Mouse (Mus musculus) cerebellum, postnatal 10 days (tissue): ENCODE measurements at regions not wholly inside any gene's neighbourhood (a gene's known extent, or its start where the extent isn't known, plus 50 kb on each side); places are given as distances from the start of the nearest gene placed in this dataset.

Experiments
- DNase-seq, 2 experiments: peaks; one replicate each; pipeline ENCODE4 v3.0.0; 2021; ENCODE audit warnings: mixed read lengths in 2 of 2

DNA sequence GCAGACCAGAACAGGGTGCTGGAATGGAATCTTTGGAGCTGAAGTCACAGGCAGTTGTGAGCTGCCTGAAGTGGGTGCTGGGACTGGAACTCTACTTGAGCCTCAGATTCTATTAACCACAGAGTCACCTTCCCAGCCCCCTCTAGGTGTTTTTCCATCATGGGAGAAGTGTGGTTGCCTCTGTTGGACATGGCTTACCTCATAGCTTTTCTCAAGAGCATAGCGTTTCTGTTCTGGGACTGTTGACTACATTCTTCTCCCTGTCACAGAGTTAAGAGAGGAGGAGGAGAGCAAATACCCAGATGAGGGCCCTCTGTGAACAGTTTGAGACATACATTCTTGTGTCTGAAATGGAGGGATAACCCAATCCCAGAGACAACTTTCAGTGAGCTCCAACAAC, 81.5 kb upstream of the Tas2r119 start:
- DNase-seq, result no peak

DNA sequence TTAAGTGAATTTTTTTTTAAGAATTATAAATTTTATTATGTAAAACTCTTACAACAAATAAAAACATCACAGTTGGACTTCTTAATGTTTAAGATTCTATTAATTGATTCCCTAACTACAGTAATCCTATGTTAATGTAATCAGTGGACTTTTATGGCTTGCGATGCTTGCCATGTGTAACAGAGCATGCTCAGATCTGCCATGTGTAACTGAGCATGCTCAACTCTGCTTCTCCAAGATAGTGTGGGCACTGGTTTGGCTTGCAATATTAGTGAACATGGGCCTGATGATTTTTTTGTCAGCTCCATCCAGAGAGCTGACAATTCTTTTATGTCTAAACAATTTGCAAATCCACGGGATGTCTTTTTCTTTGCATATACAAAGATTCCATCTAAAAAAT, 66.4 kb upstream of the Tas2r119 start:
- DNase-seq, result no peak
